Mouse (Mus musculus) kidney, adult 2 months (tissue): Measurements from ENCODE around the gene Yeats4.

Source experiments
- CTCF ChIP-seq: fragments of 200-500 bp; conservative IDR thresholded peaks from 2 replicates; pipeline ENCODE4 v1.5.1; 2011; ENCODE audit warnings: low read depth, mild to moderate bottlenecking, control low read depth, low read length, moderate library complexity, mixed read lengths; ENCODE audit not compliant: insufficient read depth, insufficient read length
- POLR2A ChIP-seq: fragments of 200-500 bp; IDR thresholded peaks from one replicate; pipeline ENCODE4 v1.6.1; 2011; ENCODE audit warnings: low read depth, low read length, control low read depth

- no peak for TF ChIP-seq POLR2A
- no peak for TF ChIP-seq CTCF
These were observed 49.7 kb downstream of the Yeats4 start for GRCm38 (mm10) chr10:117174645-117175044.
